Mouse (Mus musculus) spleen, adult 2 months (tissue): Measurements from ENCODE around the gene Tmem106b. TPM values are rescaled to one million over a fixed set of nuclear protein-coding genes. Genes with fewer than 3 reads are reported as not detected.

Experiments
- DNase-seq, 2 experiments: peaks; one replicate each; pipeline versions ENCODE4 v3.0.0 to v3.0.0-alpha.2; 2012 to 2021; ENCODE audit warnings: low spot score in 2 of 2, low read depth in 1 of 2
- H3K27ac ChIP-seq: fragments of 200-500 bp; 2 replicates; pipeline ENCODE4 v1.5.1; 2012; ENCODE audit warnings: low read length, inconsistent platforms; ENCODE audit not compliant: insufficient read depth
- H3K27me3 ChIP-seq: fragments of 200-500 bp; 2 replicates; pipeline ENCODE4 v1.6.1; 2012; ENCODE audit warnings: mild to moderate bottlenecking, moderate library complexity, low read length, inconsistent platforms; ENCODE audit not compliant: control insufficient read depth, insufficient read depth
- H3K36me3 ChIP-seq: fragments of 200-500 bp; 2 replicates; pipeline ENCODE4 v1.6.1; 2012; ENCODE audit warnings: mild to moderate bottlenecking, low read length, inconsistent platforms; ENCODE audit not compliant: control insufficient read depth, insufficient read depth
- H3K4me1 ChIP-seq: fragments of 200-500 bp; 2 replicates; pipeline ENCODE4 v1.6.1; 2011; ENCODE audit warnings: inconsistent platforms; ENCODE audit not compliant: control insufficient read depth, insufficient read depth, insufficient read length
- H3K4me3 ChIP-seq: fragments of 200-500 bp; 2 replicates; pipeline ENCODE4 v1.5.1; 2011; ENCODE audit warnings: mild to moderate bottlenecking, inconsistent platforms; ENCODE audit not compliant: insufficient read depth, insufficient read length; ENCODE audit errors: extremely low read depth
- CTCF ChIP-seq: fragments of 200-500 bp; IDR thresholded peaks from 2 replicates; pipeline ENCODE4 v1.5.1; 2011; ENCODE audit warnings: mild to moderate bottlenecking, inconsistent platforms; ENCODE audit not compliant: insufficient read depth, insufficient read length, insufficient replicate concordance; ENCODE audit errors: extremely low read depth
- POLR2A ChIP-seq: fragments of 200-500 bp; IDR thresholded peaks from 2 replicates; pipeline ENCODE4 v1.6.1; 2011; ENCODE audit warnings: low read depth, low read length, inconsistent platforms
- WGBS: fragments of 180-500 bp; shearing (Covaris S2); methylation state at CpG from one replicate; pipeline ENCODE4 v1.1.7; 2018; 5-methylcytosine and 5-hydroxymethylcytosine counted together
- polyA plus RNA-seq: library from polyadenylated mRNA; depleted of rRNA; stranded (reverse); fragments of >200 nt; gene quantifications from 2 replicates; pipeline ENCODE4 v1.2.3, GENCODE M21; 2012; rRNA removed

Gene Tmem106b
- polyA plus RNA-seq, 1 experiment, result 7.4 TPM

DNA sequence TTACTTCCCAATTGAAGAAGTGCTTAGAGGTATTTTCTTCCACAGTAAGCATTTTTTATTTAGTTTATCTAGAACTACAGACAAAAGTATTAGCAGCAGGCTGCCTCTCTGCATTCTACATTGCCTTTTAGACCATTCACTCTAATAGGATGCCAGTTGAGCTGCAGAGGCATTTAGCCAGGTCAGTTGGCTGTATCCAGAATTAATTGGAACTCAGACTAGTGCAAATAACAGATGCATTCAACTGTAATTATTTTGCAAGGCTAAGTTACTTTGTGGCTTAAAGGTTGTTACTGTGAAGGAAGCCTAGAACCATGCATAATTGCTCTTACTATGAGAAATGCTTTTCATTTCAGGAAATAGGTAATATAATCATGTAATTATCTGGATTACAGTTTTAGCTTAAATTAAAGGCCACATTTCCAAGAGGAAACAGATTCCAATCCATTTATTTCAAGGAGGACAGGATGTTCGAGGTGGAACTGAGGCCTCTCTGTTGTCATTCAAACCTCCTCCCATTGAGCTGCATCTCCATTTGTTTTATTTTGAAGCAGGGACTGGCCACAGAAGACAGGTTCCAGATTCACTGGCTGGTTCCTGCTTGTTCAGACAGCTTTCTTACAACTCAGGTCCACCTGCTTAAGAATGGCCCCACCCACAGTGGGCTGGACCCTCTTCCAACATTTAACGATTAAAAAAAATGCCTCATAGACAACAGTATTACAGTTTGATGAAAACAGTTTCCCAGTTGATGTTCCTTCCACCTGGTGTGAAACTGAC is 27.3 kb downstream of the Tmem106b start:
- no peaks in the 10 kb centered on the region for H3K36me3 ChIP-seq
- H3K4me1 ChIP-seq, result no peaks in the 10 kb centered on the region
- no peaks in the 10 kb centered on the region for H3K27me3 ChIP-seq
- no peak overlapping the region for H3K27ac ChIP-seq
- DNase-seq, result no peak
- H3K4me3 ChIP-seq, result no peak overlapping the region
- WGBS, result 88% methylated on average over 2 of the region's 2 CpGs
- TF ChIP-seq POLR2A (no peak), CTCF (no peak)

DNA sequence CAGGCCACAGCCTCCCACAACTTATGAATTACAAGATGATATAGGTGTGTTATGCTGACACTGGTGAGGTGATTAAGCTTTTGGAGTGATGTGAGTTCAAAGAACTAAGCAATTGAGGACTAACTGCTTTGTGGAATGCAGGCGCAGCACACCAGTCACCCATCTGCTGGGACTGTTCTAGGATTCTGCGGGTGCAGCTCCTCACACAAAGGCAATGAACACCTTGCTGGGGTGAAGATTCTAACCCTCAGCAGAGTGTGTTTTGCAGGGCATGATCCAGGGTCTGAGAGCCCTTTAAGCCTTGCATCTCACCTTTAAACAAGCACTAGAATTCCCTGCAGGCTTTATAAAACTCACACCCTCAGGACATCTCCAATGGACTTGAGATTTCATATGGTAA is 30.6 kb downstream of the Tmem106b start:
- WGBS, result 93% methylated on average over 2 of the region's 2 CpGs
- TF ChIP-seq POLR2A (no peak), CTCF (no peak)
- Histone ChIP-seq H3K4me1 (no peaks in the 10 kb centered on the region), H3K27me3 (no peaks in the 10 kb centered on the region), H3K36me3 (no peaks in the 10 kb centered on the region), H3K4me3 (no peak overlapping the region), H3K27ac (no peak overlapping the region)
- DNase-seq, result no peak

DNA sequence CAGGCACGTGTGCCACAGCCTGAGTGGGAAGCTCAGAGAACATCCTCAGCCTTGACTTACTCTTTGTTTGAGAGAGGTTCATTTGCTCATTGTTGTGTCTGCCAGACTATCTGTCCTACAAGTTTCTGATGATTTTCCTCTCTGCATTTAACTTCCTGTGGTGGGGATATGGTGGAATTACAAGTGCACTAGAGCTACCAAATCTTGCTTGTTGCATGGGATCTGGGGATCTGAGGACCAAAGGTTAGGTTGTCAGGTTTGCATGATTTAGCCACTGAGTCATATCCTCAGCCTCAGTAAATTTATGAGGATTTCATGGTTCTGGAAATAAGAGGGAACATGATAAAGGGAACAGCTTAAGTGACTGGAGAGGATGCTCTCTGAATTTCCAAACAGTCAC is 39.1 kb downstream of the Tmem106b start:
- Histone ChIP-seq H3K4me1 (no peaks in the 10 kb centered on the region), H3K27ac (no peak overlapping the region), H3K4me3 (no peak overlapping the region), H3K27me3 (no peaks in the 10 kb centered on the region), H3K36me3 (no peaks in the 10 kb centered on the region)
- no peak for TF ChIP-seq CTCF
- TF ChIP-seq POLR2A, result no peak
- no peak for DNase-seq
- WGBS, result 76% methylated on average over 1 of the region's 1 CpGs

DNA sequence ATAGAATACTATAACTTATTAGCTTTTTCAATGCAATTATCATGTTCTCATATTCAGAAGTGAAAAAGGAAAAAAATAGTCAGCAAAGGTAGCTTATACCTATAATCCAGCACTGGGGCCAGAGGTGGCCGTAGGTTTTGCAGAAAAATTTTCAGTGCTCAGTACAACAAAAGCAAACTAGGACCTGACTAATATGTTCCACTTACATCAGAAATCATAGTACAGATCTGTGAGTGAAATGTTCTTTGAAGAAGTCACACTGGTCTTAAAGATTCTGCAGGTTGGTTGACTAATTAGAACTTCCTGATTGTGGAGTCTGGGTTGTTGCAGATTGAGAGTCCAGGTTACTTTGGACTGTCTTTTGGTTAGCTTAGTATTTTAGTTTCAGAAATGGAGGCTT is 67.7 kb downstream of the Tmem106b start:
- no peaks in the 10 kb centered on the region for H3K36me3 ChIP-seq
- DNase-seq, result no peak
- no peak for TF ChIP-seq CTCF
- no peak for TF ChIP-seq POLR2A
- H3K4me1 ChIP-seq, result no peaks in the 10 kb centered on the region
- H3K27ac ChIP-seq, result no peak overlapping the region
- H3K4me3 ChIP-seq, result no peak overlapping the region
- H3K27me3 ChIP-seq, result no peaks in the 10 kb centered on the region
- WGBS, result 94% methylated on average over 1 of the region's 1 CpGs

Other genes with a start within 250 kb of the Tmem106b start
- gene Vwde, start 155.2 kb downstream of the Tmem106b start, polyA plus RNA-seq, result 0.01 TPM in 1 of 2 replicates, not detected in the other